Mouse (Mus musculus): ENCODE measurements around the gene Nap1l5.

GRCm38 (mm10) chr6:58896648-58897047, 10.2 kb downstream of the Nap1l5 start:
- TF ChIP-seq POLR2A (IDR thresholded peaks at IDR 0.05; ENCODE audit: low read depth, low read length) (no peak), CTCF (IDR thresholded peaks at IDR 0.05; ENCODE audit: extremely low read depth, insufficient read depth, insufficient read length, insufficient replicate concordance) (no peak)
